Mouse (Mus musculus) forebrain, embryonic 11.5 days (tissue): Measurements from ENCODE around the gene Scmh1. TPM values are rescaled to one million over a fixed set of nuclear protein-coding genes. Genes with fewer than 3 reads are reported as not detected.

Experiments used
- ATAC-seq: fragments of 200-750 bp; cut with Nextera tagmentation; replicated peaks from 2 replicates; pipeline ENCODE4 v1.8.0; 2017; ENCODE audit warnings: moderate TSS enrichment; ENCODE audit not compliant: low FRiP score
- DNase-seq: peaks from one replicate; pipeline ENCODE4 v3.0.0-alpha.2; 2017; ENCODE audit warnings: low spot score
- H3K27ac ChIP-seq: fragments of 300-500 bp; sonication (generic); 2 replicates; pipeline ENCODE4 v1.5.1; 2014; ENCODE audit warnings: low read depth, low read length
- H3K27me3 ChIP-seq: fragments of 300-500 bp; sonication (generic); 2 replicates; pipeline ENCODE4 v1.6.1; 2014; ENCODE audit warnings: mild to moderate bottlenecking, low read length, mixed read lengths; ENCODE audit not compliant: control insufficient read depth, insufficient read depth
- H3K36me3 ChIP-seq: fragments of 300-500 bp; sonication (generic); 2 replicates; pipeline ENCODE4 v1.6.1; 2014; ENCODE audit warnings: mild to moderate bottlenecking, low read length, moderate library complexity, mixed read lengths; ENCODE audit not compliant: control insufficient read depth, insufficient read depth
- H3K4me1 ChIP-seq: fragments of 300-500 bp; sonication (generic); replicated peaks from 2 replicates; pipeline ENCODE4 v1.6.1; 2014; ENCODE audit warnings: low read length, mixed read lengths; ENCODE audit not compliant: control insufficient read depth, insufficient read depth
- H3K4me2 ChIP-seq: fragments of 300-500 bp; sonication (generic); 2 replicates; pipeline ENCODE4 v1.6.1; 2014; ENCODE audit warnings: low read depth, mild to moderate bottlenecking, low read length, moderate library complexity, mixed read lengths; ENCODE audit not compliant: severe bottlenecking
- H3K4me3 ChIP-seq: fragments of 300-500 bp; sonication (generic); 2 replicates; pipeline ENCODE4 v1.5.1; 2014; ENCODE audit warnings: low read depth, low read length
- H3K9ac ChIP-seq: fragments of 300-500 bp; sonication (generic); 2 replicates; pipeline ENCODE4 v1.6.1; 2014; ENCODE audit warnings: low read length
- H3K9me3 ChIP-seq: fragments of 300-500 bp; sonication (generic); 2 replicates; pipeline ENCODE4 v1.6.1; 2016; ENCODE audit warnings: low read length, mixed read lengths; ENCODE audit not compliant: control insufficient read depth
- WGBS: fragments of 180-500 bp; shearing (Covaris S2); extraction: QIAGEN DNeasy Blood & Tissue Kit; methylation state at CpG from one replicate; pipeline ENCODE4 v1.1.7; 2014; 5-methylcytosine and 5-hydroxymethylcytosine counted together
- polyA plus RNA-seq: library from polyadenylated mRNA; unstranded; fragments of >200 nt; fragmentation: Nextera tagmentation; extraction: Ambion mirVana; gene quantifications from 2 replicates; pipeline ENCODE4 v1.2.1, GENCODE M21; 2014

Gene Scmh1
- polyA plus RNA-seq, 1 experiment from 2014 or later: 46.1 TPM

- Histone ChIP-seq H3K4me1 (0 out of 2 replicates have a peak, but pooled peaks cover 2% of the 10 kb centered on the region), H3K36me3 (no peaks in the 10 kb centered on the region), H3K9me3 (no peaks in the 10 kb centered on the region), H3K27ac (no peak overlapping the region), H3K4me3 (no peak overlapping the region), H3K27me3 (no peaks in the 10 kb centered on the region), H3K9ac (no peak overlapping the region), H3K4me2 (no peak overlapping the region)
- no peak for ATAC-seq
- DNase-seq: no peak
- WGBS: 73% methylated on average over 3 of the region's 3 CpGs
Measured at GRCm38 (mm10) chr4:120571691-120572090, 166.6 kb downstream of the Scmh1 start.

Other genes starting within 250 kb of the Scmh1 start
- gene Edn2, start 244.1 kb upstream of the Scmh1 start, polyA plus RNA-seq: not detected in 2 replicates
- 0.39 and 1.1 TPM in 2 replicates for gene Foxo6, start 117.9 kb upstream of the Scmh1 start, polyA plus RNA-seq
- not detected in 2 replicates for gene Slfnl1, start 127.0 kb downstream of the Scmh1 start, polyA plus RNA-seq
- 142 and 149 TPM in 2 replicates for gene Ctps, start 165.0 kb downstream of the Scmh1 start, polyA plus RNA-seq
- gene Gm8439, start 183.5 kb downstream of the Scmh1 start, polyA plus RNA-seq: not detected in 2 replicates